Mouse (Mus musculus) brown adipose tissue, adult 24 weeks (tissue): ENCODE measurements around the gene Slc17a9. TPM values are rescaled to one million over a fixed set of nuclear protein-coding genes. Genes with fewer than 3 reads are reported as not detected.

Source experiments
- polyA plus RNA-seq: library from polyadenylated mRNA; stranded (reverse); fragments of >200 nt; gene quantifications from 2 replicates; pipeline ENCODE4 v1.2.4, GENCODE M21; 2012; ENCODE audit not compliant: missing spikeins, insufficient read depth, insufficient read length

The Slc17a9 gene
- polyA plus RNA-seq, 1 experiment = not detected

Other genes starting within 250 kb of the Slc17a9 start
- not detected in 2 replicates for gene Ntsr1, start 225.3 kb upstream of the Slc17a9 start, polyA plus RNA-seq
- 8.1 and 10.4 TPM in 2 replicates for gene Mrgbp, start 144.0 kb upstream of the Slc17a9 start, polyA plus RNA-seq
- gene Ogfr, start 136.0 kb upstream of the Slc17a9 start, polyA plus RNA-seq = 17.9 and 19.9 TPM in 2 replicates
- gene Col9a3, start 127.5 kb upstream of the Slc17a9 start, polyA plus RNA-seq = not detected in 2 replicates
- not detected in 2 replicates for gene Tcfl5, start 82.6 kb upstream of the Slc17a9 start, polyA plus RNA-seq
- gene Dido1, start 15.3 kb upstream of the Slc17a9 start, polyA plus RNA-seq = 13.6 and 15.3 TPM in 2 replicates
- 40.1 and 72.7 TPM in 2 replicates for gene Gid8, start 15.1 kb upstream of the Slc17a9 start, polyA plus RNA-seq
- not detected in 2 replicates for gene Bhlhe23, start 51.6 kb downstream of the Slc17a9 start, polyA plus RNA-seq
- gene Ythdf1, start 195.7 kb downstream of the Slc17a9 start, polyA plus RNA-seq = 17.6 and 25.7 TPM in 2 replicates
- gene Birc7, start 203.8 kb downstream of the Slc17a9 start, polyA plus RNA-seq = not detected in 2 replicates
- not detected in 2 replicates for gene Nkain4, start 229.4 kb downstream of the Slc17a9 start, polyA plus RNA-seq
- gene Arfgap1, start 242.0 kb downstream of the Slc17a9 start, polyA plus RNA-seq = 8.2 and 12.5 TPM in 2 replicates